Mouse (Mus musculus) adrenal gland, adult 8-10 months (tissue): ENCODE measurements around the gene Tmod4. TPM values are rescaled to one million over a fixed set of nuclear protein-coding genes. Genes with fewer than 3 reads are reported as not detected.

Experiments used
- DNase-seq: peaks from one replicate; pipeline ENCODE4 v3.0.0; 2022
- microRNA-seq, 2 experiments: library from miRNA; unstranded; fragments of <30 nt; microRNA quantifications; one replicate each; pipeline ENCODE4 v1.2.0; 2022
- total RNA-seq, 4 experiments: library from RNA; stranded (reverse); gene quantifications; 2 replicates each; pipeline ENCODE4 v1.2.4; 2022

The Tmod4 gene
- total RNA-seq, 4 experiments from 2014 or later: 0.56 to 1.5 TPM; not detected in 2

- DNase-seq: peak; percentile 66
Observed at GRCm38 (mm10) chr3:95174011-95174592, 49.8 kb downstream of the Tmod4 start.

GRCm38 (mm10) chr3:95176500-95176899 is 52.2 kb downstream of the Tmod4 start:
- DNase-seq: no peak

GRCm38 (mm10) chr3:95177583-95177982 is 53.3 kb downstream of the Tmod4 start:
- DNase-seq: no peak

Small RNAs within 50 kb of the gene (microRNA-seq; reads per million reads assigned to microRNA genes)
- 0 reads per million in 2 experiments for gene Mir8099-1

Other genes with a start within 250 kb of the Tmod4 start
- gene Psmb4, start 237.5 kb upstream of the Tmod4 start, total RNA-seq: 100 to 1,000 TPM; 313 to 362 (median 341) TPM
- 10 to 100 TPM; 43.1 to 69.2 (median 57.5) TPM for gene Selenbp1, start 191.4 kb upstream of the Tmod4 start, total RNA-seq
- 10 to 100 TPM; 27.2 to 56.5 (median 40.3) TPM for gene Rfx5, start 170.4 kb upstream of the Tmod4 start, total RNA-seq
- 10 to 100 TPM; 59.3 to 87.5 (median 74.9) TPM for gene Pi4kb, start 149.7 kb upstream of the Tmod4 start, total RNA-seq
- gene Zfp687, start 109.0 kb upstream of the Tmod4 start, total RNA-seq: 10 to 100 TPM; 33.8 to 57.6 (median 46.8) TPM
- gene Psmd4, start 81.9 kb upstream of the Tmod4 start, total RNA-seq: 100 to 1,000 TPM; 219 to 265 (median 258) TPM
- 10 to 100 TPM; 47.4 to 69.4 (median 54.9) TPM for gene Pip5k1a, start 17.5 kb upstream of the Tmod4 start, total RNA-seq
- gene Vps72, start 13.5 kb upstream of the Tmod4 start, total RNA-seq: 10 to 100 TPM; 54.8 to 72.9 (median 63.4) TPM
- gene Scnm1, start 9.5 kb downstream of the Tmod4 start, total RNA-seq: 10 to 100 TPM; 30.8 to 58.2 (median 43.5) TPM
- gene Lysmd1, start 9.6 kb downstream of the Tmod4 start, total RNA-seq: 10 to 100 TPM in 3 of 4 experiments, 1 to 10 TPM in 1; 8.4 to 11.4 (median 10.4) TPM
- 1 to 10 TPM; 1.8 to 5.0 (median 3.2) TPM for gene Tnfaip8l2, start 17.9 kb downstream of the Tmod4 start, total RNA-seq
- gene Sema6c, start 36.0 kb downstream of the Tmod4 start, total RNA-seq: 10 to 100 TPM in 2 of 4 experiments, 1 to 10 TPM in 2; 4.0 to 13.1 (median 8.0) TPM
- gene Gabpb2, start 93.4 kb downstream of the Tmod4 start, total RNA-seq: 10 to 100 TPM; 21.4 to 40.8 (median 28.2) TPM
- gene Cdc42se1, start 104.3 kb downstream of the Tmod4 start, total RNA-seq: 100 to 1,000 TPM in 2 of 4 experiments, 10 to 100 TPM in 2; 81.4 to 119 (median 97.4) TPM
- gene Mllt11, start 107.7 kb downstream of the Tmod4 start, total RNA-seq: 1 to 10 TPM; 6.6 to 7.1 (median 6.8) TPM
- gene Gm128, start 117.1 kb downstream of the Tmod4 start, total RNA-seq: under 1 TPM in 1 of 4 experiments, not detected in 3; 0.19 TPM
- gene Bnipl, start 126.7 kb downstream of the Tmod4 start, total RNA-seq: under 1 TPM in 1 of 4 experiments, not detected in 3; 0.75 TPM
- gene Mindy1, start 156.9 kb downstream of the Tmod4 start, total RNA-seq: 100 to 1,000 TPM; 127 to 191 (median 150) TPM
- 10 to 100 TPM; 26.8 to 34.8 (median 31.7) TPM for gene Prune1, start 157.6 kb downstream of the Tmod4 start, total RNA-seq
- 1 to 10 TPM; 1.9 to 4.2 (median 3.0) TPM for gene Anxa9, start 182.7 kb downstream of the Tmod4 start, total RNA-seq
- gene Cers2, start 190.3 kb downstream of the Tmod4 start, total RNA-seq: 100 to 1,000 TPM; 211 to 272 (median 241) TPM
- gene Setdb1, start 232.7 kb downstream of the Tmod4 start, total RNA-seq: 10 to 100 TPM; 22.2 to 38.1 (median 27.8) TPM